Mouse (Mus musculus) B cell, adult 2 months (primary cell): ENCODE measurements at regions not wholly inside any gene's neighbourhood (a gene's known extent, or its start where the extent isn't known, plus 50 kb on each side); places are given as distances from the start of the nearest gene placed in this dataset.
"Not testable (repeated sequence)": the region's sequence is repeated elsewhere in the genome, so short reads cannot be mapped to it uniquely, and the experiment has no call there.

Experiments
- DNase-seq, 2 experiments: peaks; one replicate each; pipeline ENCODE4 v3.0.0; 2022

GRCm38 (mm10) chr15:38410462-38410861 is 985.1 kb downstream of the 4930447A16Rik start:
- no peak for DNase-seq

GRCm38 (mm10) chr15:38412481-38412880 is 987.1 kb downstream of the 4930447A16Rik start:
- no peak for DNase-seq

- DNase-seq = no peak
These were observed 988.0 kb downstream of the 4930447A16Rik start for GRCm38 (mm10) chr15:38413329-38413728.

- DNase-seq = no peak
These were observed 989.1 kb downstream of the 4930447A16Rik start for GRCm38 (mm10) chr15:38414318-38415090.

GRCm38 (mm10) chr15:38415091-38415486 is 989.7 kb downstream of the 4930447A16Rik start:
- DNase-seq = no peak

GRCm38 (mm10) chr15:38419621-38420020 is 994.3 kb downstream of the 4930447A16Rik start:
- no peak for DNase-seq

GRCm38 (mm10) chr15:38420784-38421183 is 995.4 kb downstream of the 4930447A16Rik start:
- no peak for DNase-seq

- no peak for DNase-seq
These were observed 997.4 kb downstream of the 4930447A16Rik start for GRCm38 (mm10) chr15:38422741-38423140.

GRCm38 (mm10) chr15:38425506-38425905 is 1000.2 kb downstream of the 4930447A16Rik start:
- DNase-seq = no peak

- DNase-seq = no peak
These were observed 1002.6 kb downstream of the 4930447A16Rik start for GRCm38 (mm10) chr15:38427966-38428365.

GRCm38 (mm10) chr15:38431668-38432067 is 1006.3 kb downstream of the 4930447A16Rik start:
- no peak for DNase-seq

- DNase-seq = no peak
These were observed 1008.0 kb downstream of the 4930447A16Rik start for GRCm38 (mm10) chr15:38433386-38433785.

- DNase-seq = not testable (repeated sequence)
These were observed 1008.9 kb downstream of the 4930447A16Rik start for GRCm38 (mm10) chr15:38434239-38434638.
